ENCODE assay signal across 24 mouse cellular contexts in the genomic region with DNA sequence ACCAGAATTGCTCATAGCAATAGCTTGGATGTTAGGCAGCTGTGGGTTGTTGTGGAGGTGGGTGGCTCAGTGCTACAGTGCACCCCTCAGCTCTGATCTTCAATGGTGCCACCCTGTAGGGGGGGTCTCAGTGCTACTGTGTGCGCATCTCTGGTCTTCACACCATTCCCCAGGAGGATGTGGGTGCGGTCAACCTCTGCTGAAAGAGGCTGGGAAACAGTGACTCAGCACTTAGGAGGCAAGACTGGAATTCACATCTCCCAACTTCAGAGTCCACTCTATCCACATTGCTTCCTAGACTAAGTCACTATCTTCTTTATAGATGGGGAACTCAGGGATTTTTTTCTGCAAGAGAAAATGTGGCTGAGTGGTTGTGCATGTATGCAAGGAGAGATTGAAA. TPM values are rescaled to one million over a fixed set of nuclear protein-coding genes. Genes with fewer than 3 reads are reported as not detected.
DNase-seq lines count a peak whose midpoint lies in the region; ATAC-seq lines count a peak whose summit lies in the region.
"Had no signal": no experiment of that assay in that cellular context is flagged by ENCODE, and none has a peak within 500 bp of the region (broad histone marks: within the 10 kb centered on the region; RNA-seq: fewer than 3 reads in every experiment).

No protein-coding gene starts in this region.

- DNase-seq in 3T3-L1 (ENCODE audit: low read depth, low spot score) (peak; percentile 51), NIH3T3 (ENCODE audit: low read depth) (peak; percentile 21)
- peak; percentile 35 for DNase-seq in CD4-positive helper T cell, adult 2 months (ENCODE audit: low read depth, low spot score)
- DNase-seq in frontal cortex, adult 2 months (ENCODE audit: extremely low spot score in 1 of 2, low spot score in 1 of 2): no peak
- no peak for DNase-seq in left cerebral cortex, postnatal 25 days (ENCODE audit: low spot score in 2 of 2)
- DNase-seq in cerebellum, postnatal 4 days (ENCODE audit: low spot score in 2 of 2): no peak
- DNase-seq: adrenal gland, adult 2 months; adrenal gland, postnatal 10 days; adrenal gland, postnatal 25 days; B cell, adult 2 months; cerebellum, adult 11 months; cerebellum, adult 18-20 months; cerebellum, adult 8-10 months; cerebellum, adult 9-11 months; cerebellum, postnatal 14 days; cerebellum, postnatal 36 days; forebrain, postnatal 0 days had no signal

- H3K9ac ChIP-seq in neural tube, embryonic 15.5 days (replicated peaks): no peak overlapping the region
- H3K9ac ChIP-seq: embryonic facial prominence, embryonic 12.5 days; forebrain, embryonic 13.5 days; forebrain, embryonic 15.5 days; forebrain, postnatal 0 days had no signal

- peak; percentile 22 for ATAC-seq in CD4-positive, CD25-positive, alpha-beta regulatory T cell, adult 4 months
- ATAC-seq in neural tube, embryonic 15.5 days (ENCODE audit: low FRiP score): no peak
- ATAC-seq: forebrain, embryonic 13.5 days; forebrain, embryonic 15.5 days; forebrain, postnatal 0 days had no signal

- no peak overlapping the region for H3K4me3 ChIP-seq in neural tube, embryonic 15.5 days (replicated peaks)
- H3K4me3 ChIP-seq: embryonic facial prominence, embryonic 10.5 days; embryonic facial prominence, embryonic 12.5 days; forebrain, embryonic 13.5 days; forebrain, embryonic 15.5 days had no signal

- intact Hi-C loops in left cerebral cortex, postnatal 25 days (cut with DNase I): no loop called here

- H3K4me1 ChIP-seq in neural tube, embryonic 15.5 days: peaks cover 15% of the 10 kb centered on the region

- H3K27ac ChIP-seq in neural tube, embryonic 15.5 days (replicated peaks): no peak overlapping the region
- H3K27ac ChIP-seq: embryonic facial prominence, embryonic 10.5 days; embryonic facial prominence, embryonic 12.5 days; forebrain, embryonic 13.5 days; forebrain, embryonic 15.5 days had no signal

- no peak overlapping the region for H3K4me2 ChIP-seq in neural tube, embryonic 15.5 days
- H3K4me2 ChIP-seq: embryonic facial prominence, embryonic 12.5 days; forebrain, embryonic 13.5 days; forebrain, embryonic 15.5 days had no signal

- H3K27me3 ChIP-seq in neural tube, embryonic 15.5 days (replicated peaks): no peaks in the 10 kb centered on the region
- H3K27me3 ChIP-seq: embryonic facial prominence, embryonic 12.5 days; forebrain, embryonic 13.5 days; forebrain, embryonic 15.5 days had no signal

- H3K9me3 ChIP-seq in neural tube, embryonic 15.5 days (replicated peaks): no peaks in the 10 kb centered on the region
- H3K9me3 ChIP-seq: embryonic facial prominence, embryonic 10.5 days; embryonic facial prominence, embryonic 12.5 days; forebrain, embryonic 13.5 days; forebrain, embryonic 15.5 days; G1E had no signal

- WGBS in neural tube, embryonic 15.5 days: 93% methylated on average over 2 of the region's 2 CpGs

- H3K36me3 ChIP-seq in neural tube, embryonic 15.5 days: no peaks in the 10 kb centered on the region
- H3K36me3 ChIP-seq: embryonic facial prominence, embryonic 10.5 days; embryonic facial prominence, embryonic 12.5 days; forebrain, embryonic 15.5 days; G1E had no signal

RNA-seq across cellular contexts. Expression of a gene that starts 40.8 kb away (rescaled TPM):
- polyA plus RNA-seq in CD4-positive, CD25-positive, alpha-beta regulatory T cell, adult 4 months (2017; shearing (Covaris generic)): 10 to 100 TPM; 37.0 to 44.2 TPM
- polyA plus RNA-seq in neural tube, embryonic 15.5 days (2015; fragmentation: Nextera tagmentation; extraction: Ambion mirVana): 66.0 and 69.6 TPM in 2 replicates
- polyA plus RNA-seq in frontal cortex, adult 2 months (2012; rRNA removed): 56.9 and 64.1 TPM in 2 replicates
- 10 to 100 TPM; 51.3 to 54.9 TPM for total RNA-seq in left cerebral cortex, postnatal 25 days (2021)

RNA-seq across cellular contexts. Expression of a gene that starts 40.9 kb away (rescaled TPM):
- polyA plus RNA-seq in CD4-positive, CD25-positive, alpha-beta regulatory T cell, adult 4 months (2017; shearing (Covaris generic)): 10 to 100 TPM; 31.1 to 32.8 TPM
- polyA plus RNA-seq in neural tube, embryonic 15.5 days (2015; fragmentation: Nextera tagmentation; extraction: Ambion mirVana): 27.9 and 30.8 TPM in 2 replicates
- polyA plus RNA-seq in frontal cortex, adult 2 months (2012; rRNA removed): 13.6 and 14.9 TPM in 2 replicates
- total RNA-seq in left cerebral cortex, postnatal 25 days (2021): 10 to 100 TPM; 14.2 to 17.7 TPM

RNA-seq across cellular contexts. Expression of a gene that starts 58.9 kb away (rescaled TPM):
- 1 to 10 TPM; 2.0 to 4.2 TPM for polyA plus RNA-seq in CD4-positive, CD25-positive, alpha-beta regulatory T cell, adult 4 months (2017; shearing (Covaris generic))
- 3.5 and 3.6 TPM in 2 replicates for polyA plus RNA-seq in neural tube, embryonic 15.5 days (2015; fragmentation: Nextera tagmentation; extraction: Ambion mirVana)
- 58.6 and 63.5 TPM in 2 replicates for polyA plus RNA-seq in frontal cortex, adult 2 months (2012; rRNA removed)
- total RNA-seq in left cerebral cortex, postnatal 25 days (2021): 10 to 100 TPM; 39.6 to 48.7 TPM

Comparison
In these comparisons a context has a peak if more than half of its experiments do, and no peak if none do; other contexts are left out.
1. DNase-seq: peak in 3T3-L1 (single experiment), CD4-positive helper T cell, adult 2 months (single experiment) and NIH3T3 (single experiment); none in frontal cortex, adult 2 months (0 of 2), left cerebral cortex, postnatal 25 days (0 of 2) and cerebellum, postnatal 4 days (0 of 2).
2. RNA of a gene that starts 58.9 kb away (polyA plus RNA-seq): 58.6 to 63.5 TPM in frontal cortex, adult 2 months; 2.0 to 4.2 TPM in CD4-positive, CD25-positive, alpha-beta regulatory T cell, adult 4 months and 3.5 to 3.6 TPM in neural tube, embryonic 15.5 days; every median in the first group is over 10 times any median in the second.